Mouse (Mus musculus) thymus, adult 2 months (tissue): Measurements from ENCODE around the gene Zbtb20.

ENCODE experiments used
- CTCF ChIP-seq: fragments of 200-500 bp; IDR thresholded peaks from 2 replicates; pipeline ENCODE4 v1.5.1; 2012; ENCODE audit warnings: mild to moderate bottlenecking, control low read depth, low read length, moderate library complexity, borderline replicate concordance; ENCODE audit not compliant: control insufficient read depth, poor library complexity, insufficient read depth; ENCODE audit errors: extremely low read depth
- POLR2A ChIP-seq: fragments of 200-500 bp; IDR thresholded peaks from 2 replicates; pipeline ENCODE4 v1.6.1; 2012; ENCODE audit warnings: mild to moderate bottlenecking, low read length, control low read depth, moderate library complexity; ENCODE audit not compliant: control insufficient read depth, poor library complexity, insufficient read depth; ENCODE audit errors: extremely low read depth

DNA sequence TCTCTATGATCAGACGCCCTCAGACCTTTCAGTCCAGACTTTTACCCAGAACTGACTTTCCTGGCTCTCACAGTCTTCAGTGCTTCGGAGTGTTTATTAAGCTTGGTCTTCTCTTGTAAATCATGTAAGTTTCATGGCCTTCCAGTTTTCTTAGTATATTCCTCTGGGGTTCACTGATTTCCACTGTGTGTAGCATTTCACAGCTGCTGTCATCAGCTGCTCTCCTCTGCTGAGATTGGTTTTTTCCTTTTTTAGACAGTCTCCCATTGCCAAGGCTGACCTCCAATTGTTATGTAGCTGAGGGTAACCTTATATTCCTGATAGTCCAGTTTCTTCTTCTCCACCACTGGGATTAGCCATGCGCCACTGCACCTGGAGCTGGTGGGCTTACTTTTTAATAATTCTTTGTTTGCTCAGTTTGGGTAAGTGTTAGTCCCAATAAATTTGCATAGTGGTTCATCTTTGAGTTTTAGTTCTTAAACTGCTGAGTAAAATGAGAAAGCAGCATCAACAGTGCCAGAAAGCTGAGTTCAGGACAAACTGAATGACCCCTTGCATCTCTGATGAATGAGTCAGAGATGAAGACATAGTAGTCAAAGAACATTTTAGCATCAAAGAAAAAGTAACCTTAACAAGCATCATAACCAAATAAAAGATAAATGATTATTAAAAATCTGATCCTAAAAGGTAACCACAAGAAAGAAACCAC, 380.7 kb downstream of the Zbtb20 start:
- TF ChIP-seq CTCF = no peak
- no peak for TF ChIP-seq POLR2A
